Mouse (Mus musculus): Measurements from ENCODE around the gene Fsd1l.

Gene Fsd1l

DNA sequence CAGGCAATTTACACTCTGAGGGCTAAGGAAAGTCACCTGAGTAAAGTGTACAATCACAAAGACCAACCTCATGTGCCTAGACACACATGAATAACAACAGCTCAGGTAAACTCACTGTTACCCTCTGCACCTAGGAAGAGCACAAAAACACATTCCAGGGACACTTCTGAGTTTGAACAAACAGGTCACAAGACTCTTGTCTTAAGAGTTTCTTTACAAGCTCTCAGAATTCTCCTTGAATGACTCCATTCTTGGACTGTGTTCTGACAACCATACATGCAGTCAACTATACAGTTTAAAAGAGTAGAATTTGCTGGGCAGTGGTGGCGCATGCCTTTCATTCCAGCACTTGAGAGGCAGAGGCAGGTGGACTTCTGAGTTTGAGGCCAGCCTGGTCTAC lies 96.8 kb downstream of the Fsd1l start:
- in situ Hi-C loops (cut with MboI, MseI) = loop anchor here in 1 of 2 experiments (5.0 kb wide), 1 partner anchor 109 kb away; no protein-coding TSS in a partner anchor

DNA sequence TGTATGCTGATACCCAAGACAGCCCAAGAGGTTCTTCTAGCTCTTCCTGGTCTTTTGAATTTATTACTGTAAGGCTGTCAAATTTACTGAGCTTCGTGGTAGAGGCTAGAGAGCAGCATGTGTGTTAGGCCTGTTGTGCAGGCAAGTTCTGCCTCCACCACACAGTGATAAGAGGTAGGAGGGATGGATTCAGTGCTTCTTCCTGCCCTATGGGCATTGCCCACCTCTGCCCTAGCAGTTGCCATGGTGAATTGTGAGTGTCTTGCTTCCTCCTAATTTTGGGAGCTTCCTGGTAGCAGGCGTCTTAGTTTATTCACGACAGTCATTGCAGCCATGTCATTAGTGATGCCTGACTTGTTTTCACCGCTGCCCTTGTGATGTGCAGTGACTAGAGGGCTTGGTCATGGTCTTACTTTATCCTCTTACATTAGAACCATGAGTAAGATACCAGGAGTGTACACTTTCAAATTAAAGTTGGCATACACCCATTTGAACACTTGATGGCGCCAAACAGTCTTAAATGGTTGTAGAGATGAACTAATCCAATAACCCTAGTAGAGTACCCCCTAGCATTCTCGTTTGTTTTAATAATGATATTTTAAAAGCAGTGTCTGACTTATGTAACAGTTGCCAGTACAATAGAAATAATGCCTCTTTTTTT lies 107.8 kb downstream of the Fsd1l start:
- in situ Hi-C loops (cut with MboI, MseI) = no loop called here

DNA sequence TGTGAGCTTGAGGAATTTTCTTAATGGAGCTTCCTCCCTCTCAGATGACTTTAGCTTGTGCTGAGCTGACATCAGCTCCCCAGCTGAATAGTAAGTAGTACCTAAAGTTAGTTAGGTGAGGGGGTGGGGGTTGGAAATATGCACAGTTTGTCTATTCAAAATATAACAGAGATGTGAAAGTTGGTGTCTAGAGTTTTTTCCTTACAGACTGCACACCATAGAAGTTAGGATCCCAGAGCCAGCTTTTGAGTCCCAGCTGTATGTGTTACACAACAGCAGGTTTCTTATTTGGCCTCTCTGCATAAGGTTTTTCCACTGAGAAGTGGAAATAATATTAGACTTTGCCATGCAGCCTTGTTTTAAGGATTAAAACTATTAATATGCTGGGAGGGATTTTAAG lies 118.6 kb downstream of the Fsd1l start:
- in situ Hi-C loops (cut with MboI, MseI) = loop anchor here in 1 of 2 experiments (25.0 kb wide), 1 partner anchor 1512 kb away; no protein-coding TSS in a partner anchor

DNA sequence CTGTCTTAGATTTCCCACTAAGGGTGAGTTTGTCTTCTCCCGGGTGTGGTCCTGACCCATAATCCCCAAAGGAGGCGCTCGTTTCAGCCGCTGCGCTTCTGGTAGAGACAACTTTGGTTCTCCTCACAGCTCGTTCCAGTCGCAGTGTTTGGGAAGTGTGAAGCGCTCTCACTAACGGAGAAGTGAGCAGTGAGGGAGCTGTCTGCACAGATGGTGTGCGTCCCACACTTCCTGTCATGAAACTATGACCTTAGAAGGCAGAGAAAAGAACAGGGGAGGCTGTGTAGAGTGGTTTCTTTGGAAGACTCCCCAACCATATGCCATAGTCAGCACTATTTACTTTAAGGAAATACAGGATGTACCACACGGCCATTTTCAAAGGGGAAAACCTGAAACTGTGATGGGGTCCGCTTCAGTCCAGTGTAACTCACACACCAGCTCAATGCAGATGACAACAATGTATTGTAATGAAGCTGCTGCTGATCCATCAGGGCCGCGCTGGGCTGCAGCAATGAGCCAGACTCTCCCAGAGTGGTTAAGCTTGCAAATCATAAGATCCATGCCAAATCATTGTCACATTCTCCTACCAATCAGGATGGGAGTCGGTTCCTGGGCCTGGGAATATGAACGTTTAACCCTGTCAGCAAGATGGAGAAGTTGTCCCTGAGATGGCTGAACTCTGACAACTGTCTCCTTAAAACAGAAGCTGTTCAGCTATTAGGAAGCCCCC lies 119.3 kb downstream of the Fsd1l start:
- in situ Hi-C loops (cut with MboI, MseI) = loop anchor here in 1 of 2 experiments (25.0 kb wide), 1 partner anchor 1512 kb away; no protein-coding TSS in a partner anchor

Measured in T-helper 17 cell (primary cell).